Mouse (Mus musculus): ENCODE data around the gene Hist1h2ag. TPM values are rescaled to one million over a fixed set of nuclear protein-coding genes. Genes with fewer than 3 reads are reported as not detected.
A peak's percentile ranks its signal among the peaks of the same experiment; 100 is the strongest.
"Not testable (repeated sequence)": the region's sequence is repeated elsewhere in the genome, so short reads cannot be mapped to it uniquely, and the experiment has no call there.

Hist1h2ag gene
- polyA plus RNA-seq, 1 experiment: 35.7 TPM

- Histone ChIP-seq H3K4me3 (replicated peaks) (peak overlapping the region; percentile 89), H3K36me3 (replicated peaks; ENCODE audit: low read length) (no peaks in the 10 kb centered on the region), H3K27me3 (replicated peaks) (no peaks in the 10 kb centered on the region), H3K9me3 (no peaks in the 10 kb centered on the region), H3K4me1 (peaks cover 65% of the 10 kb centered on the region)
- TF ChIP-seq GATA1 (IDR thresholded peaks at IDR 0.05; ENCODE audit: borderline replicate concordance, low read length) (no peak), FLI1 (IDR thresholded peaks at IDR 0.05; ENCODE audit: low read length) (no peak)
Observed at GRCm38 (mm10) chr13:22036986-22037385, 5.8 kb downstream of the Hist1h2ag start.

GRCm38 (mm10) chr13:22036149-22036956 lies 6.4 kb downstream of the Hist1h2ag start:
- Histone ChIP-seq H3K27me3 (replicated peaks) (no peaks in the 10 kb centered on the region), H3K4me1 (peaks cover 64% of the 10 kb centered on the region), H3K9me3 (no peaks in the 10 kb centered on the region), H3K36me3 (replicated peaks; ENCODE audit: low read length) (no peaks in the 10 kb centered on the region), H3K4me3 (replicated peaks) (peak overlapping the region; percentile 89)
- TF ChIP-seq FLI1 (IDR thresholded peaks at IDR 0.05; ENCODE audit: low read length) (no peak), GATA1 (IDR thresholded peaks at IDR 0.05; ENCODE audit: borderline replicate concordance, low read length) (no peak)

- H3K36me3 ChIP-seq (replicated peaks; ENCODE audit: low read length); H3K27me3 ChIP-seq (replicated peaks); H3K9me3 ChIP-seq: not testable (repeated sequence)
- peak within 1 kb of the TSS; percentile 90 for H3K4me3 ChIP-seq (replicated peaks)
- peak; percentile 67; the same call in 1 of the 2 replicates for TF ChIP-seq FLI1 (IDR thresholded peaks at IDR 0.05; ENCODE audit: low read length)
- H3K4me1 ChIP-seq: peaks cover 64% of the 10 kb centered on the region
Observed at GRCm38 (mm10) chr13:22035267-22036148, 7.2 kb downstream of the Hist1h2ag start, which contains the start of the genes Hist1h2ah and Hist1h2bk. TSS of gene Hist1h2ah (minus strand) at chr13:22035568. TSS of gene Hist1h2bk (plus strand) at chr13:22035870.

DNA sequence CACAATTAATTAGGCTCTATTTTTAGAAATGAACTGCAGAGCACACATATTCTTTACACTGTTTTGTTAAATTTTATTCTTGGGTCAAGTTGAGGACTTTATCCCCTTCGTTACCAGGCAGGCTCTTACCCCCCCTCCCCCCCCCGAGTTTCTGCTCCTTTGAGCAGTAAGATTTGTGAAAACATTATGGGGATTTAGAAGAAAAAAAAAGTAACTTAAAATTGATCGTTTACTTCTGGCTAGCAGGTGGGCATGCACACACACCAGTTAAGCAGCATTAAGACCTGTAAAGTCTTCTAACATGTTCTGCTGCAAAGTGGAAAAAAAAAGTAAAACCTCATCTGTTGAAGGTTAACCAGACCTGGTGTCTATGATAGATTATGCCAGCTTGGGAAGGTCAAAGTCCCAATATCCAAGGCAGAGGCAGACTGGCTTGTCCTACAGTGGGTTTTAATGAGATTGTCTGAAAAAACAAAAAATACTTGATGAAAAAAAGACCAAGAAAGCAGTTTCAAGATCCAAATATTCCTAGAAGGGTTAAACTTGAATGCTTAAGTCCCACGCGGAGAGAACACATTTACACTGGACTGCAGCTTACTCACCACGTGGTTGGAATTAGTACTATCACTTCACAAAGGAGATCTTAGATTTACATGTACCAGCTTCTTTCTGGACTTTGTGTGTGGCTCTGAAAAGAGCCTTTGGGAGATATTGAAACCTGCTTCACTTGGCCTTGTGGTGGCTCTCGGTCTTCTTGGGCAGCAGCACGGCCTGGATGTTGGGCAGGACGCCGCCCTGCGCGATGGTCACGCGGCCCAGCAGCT lies 8.1 kb downstream of the Hist1h2ag start:
- H3K4me1 ChIP-seq: peaks cover 60% of the 10 kb centered on the region

GRCm38 (mm10) chr13:22033741-22034442 lies 8.9 kb downstream of the Hist1h2ag start:
- Histone ChIP-seq H3K27me3 (replicated peaks) (no peaks in the 10 kb centered on the region), H3K36me3 (replicated peaks; ENCODE audit: low read length) (no peaks in the 10 kb centered on the region), H3K4me1 (peaks cover 65% of the 10 kb centered on the region), H3K9me3 (no peaks in the 10 kb centered on the region), H3K4me3 (replicated peaks) (peak overlapping the region; percentile 18)
- TF ChIP-seq FLI1 (IDR thresholded peaks at IDR 0.05; ENCODE audit: low read length): no peak
- TF ChIP-seq GATA1 (IDR thresholded peaks at IDR 0.05; ENCODE audit: borderline replicate concordance, low read length): no peak

More for the DNA sequence above, 8.1 kb downstream of the Hist1h2ag start:
- TF ChIP-seq GATA1 (IDR thresholded peaks at IDR 0.05; ENCODE audit: borderline replicate concordance, low read length): no peak
- TF ChIP-seq FLI1 (IDR thresholded peaks at IDR 0.05; ENCODE audit: low read length): no peak
- H3K9me3 ChIP-seq: no peaks in the 10 kb centered on the region
- H3K36me3 ChIP-seq (replicated peaks; ENCODE audit: low read length): no peaks in the 10 kb centered on the region
- H3K27me3 ChIP-seq (replicated peaks): no peaks in the 10 kb centered on the region
- H3K4me3 ChIP-seq (replicated peaks): peak overlapping the region; percentile 87

GRCm38 (mm10) chr13:22030493-22030892 lies 12.3 kb downstream of the Hist1h2ag start:
- TF ChIP-seq FLI1 (IDR thresholded peaks at IDR 0.05; ENCODE audit: low read length) (no peak), GATA1 (IDR thresholded peaks at IDR 0.05; ENCODE audit: borderline replicate concordance, low read length) (no peak)
- no peak overlapping the region for H3K4me3 ChIP-seq (replicated peaks)

DNA sequence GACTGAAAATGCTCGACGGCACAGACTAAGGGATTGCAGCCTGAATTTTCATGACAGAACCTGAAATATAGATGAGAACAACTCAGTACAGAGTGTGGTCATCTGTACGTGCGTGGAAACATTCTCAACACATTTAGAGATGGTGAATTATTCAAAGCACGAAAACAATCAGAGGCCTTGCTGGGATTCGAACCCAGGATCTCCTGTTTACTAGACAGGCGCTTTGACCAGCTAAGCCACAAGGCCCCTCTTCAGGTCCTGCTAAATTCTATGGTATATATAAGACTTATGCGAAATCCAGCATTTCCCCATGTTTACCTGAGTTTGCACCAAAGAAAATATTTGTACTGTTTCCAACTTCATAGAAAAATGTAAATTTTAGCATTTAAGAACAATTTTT lies 12.8 kb downstream of the Hist1h2ag start:
- TF ChIP-seq FLI1 (IDR thresholded peaks at IDR 0.05; ENCODE audit: low read length): no peak
- no peak for TF ChIP-seq GATA1 (IDR thresholded peaks at IDR 0.05; ENCODE audit: borderline replicate concordance, low read length)
- peaks cover 56% of the 10 kb centered on the region for H3K4me1 ChIP-seq
- H3K9me3 ChIP-seq: no peaks in the 10 kb centered on the region
- H3K36me3 ChIP-seq (replicated peaks; ENCODE audit: low read length): no peaks in the 10 kb centered on the region
- H3K27me3 ChIP-seq (replicated peaks): no peaks in the 10 kb centered on the region
- H3K4me3 ChIP-seq (replicated peaks): no peak overlapping the region

More at GRCm38 (mm10) chr13:22030493-22030892, 12.3 kb downstream of the Hist1h2ag start:
- Histone ChIP-seq H3K4me1 (peaks cover 57% of the 10 kb centered on the region), H3K36me3 (replicated peaks; ENCODE audit: low read length) (no peaks in the 10 kb centered on the region), H3K9me3 (no peaks in the 10 kb centered on the region), H3K27me3 (replicated peaks) (no peaks in the 10 kb centered on the region)

DNA sequence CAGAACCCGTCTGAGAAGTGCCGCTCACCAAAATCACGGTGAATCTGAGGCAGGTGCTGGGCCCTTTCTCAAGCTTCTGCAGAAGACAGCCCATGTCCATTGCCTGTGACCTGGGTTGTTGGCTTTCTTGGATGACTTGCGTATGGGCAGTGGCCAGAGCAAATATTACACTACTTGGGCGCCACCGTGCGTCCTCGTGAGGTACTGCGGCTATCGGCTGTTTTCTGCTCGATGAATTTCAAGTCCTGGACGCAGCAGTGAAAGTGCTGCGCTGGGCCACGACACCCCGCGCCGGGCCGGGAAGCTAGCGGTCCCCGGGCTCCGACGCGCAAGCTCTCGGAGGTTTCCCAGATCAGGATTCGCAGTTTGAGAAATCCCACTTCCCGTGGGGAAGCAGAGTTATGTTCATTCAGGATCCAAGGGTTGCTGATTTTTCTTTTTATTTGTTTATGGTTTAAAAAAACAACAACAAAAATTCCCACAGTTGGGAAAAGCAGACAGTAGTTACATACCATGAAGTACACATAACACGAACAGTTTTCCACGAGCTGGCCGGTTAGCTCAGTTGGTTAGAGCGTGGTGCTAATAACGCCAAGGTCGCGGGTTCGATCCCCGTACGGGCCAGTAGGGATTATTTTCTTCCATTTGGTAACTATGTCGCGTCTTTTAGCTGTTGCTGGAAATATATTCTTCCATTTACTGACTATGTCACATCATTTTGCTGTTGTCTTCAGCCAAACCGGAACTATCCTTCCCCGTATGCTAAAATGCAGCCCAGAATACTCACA lies 13.9 kb downstream of the Hist1h2ag start:
- H3K36me3 ChIP-seq (replicated peaks; ENCODE audit: low read length): no peaks in the 10 kb centered on the region
- no peaks in the 10 kb centered on the region for H3K9me3 ChIP-seq
- TF ChIP-seq FLI1 (IDR thresholded peaks at IDR 0.05; ENCODE audit: low read length) (no peak), GATA1 (IDR thresholded peaks at IDR 0.05; ENCODE audit: borderline replicate concordance, low read length) (no peak)
- peaks cover 51% of the 10 kb centered on the region for H3K4me1 ChIP-seq
- no peaks in the 10 kb centered on the region for H3K27me3 ChIP-seq (replicated peaks)
- peak overlapping the region; percentile 90 for H3K4me3 ChIP-seq (replicated peaks)

All from megakaryocyte, embryonic 14.5 days (primary cell).